Mouse (Mus musculus): ENCODE measurements at regions not wholly inside any gene's neighbourhood (a gene's known extent, or its start where the extent isn't known, plus 50 kb on each side); places are given as distances from the start of the nearest gene placed in this dataset.

- ATAC-seq (replicated peaks; ENCODE audit: low FRiP score), result no peak
- Histone ChIP-seq H3K4me1 (no peaks in the 10 kb centered on the region), H3K4me3 (replicated peaks) (no peak overlapping the region), H3K9ac (no peak overlapping the region), H3K27me3 (no peaks in the 10 kb centered on the region), H3K36me3 (no peaks in the 10 kb centered on the region), H3K4me2 (no peak overlapping the region), H3K27ac (no peak overlapping the region), H3K9me3 (replicated peaks) (no peaks in the 10 kb centered on the region)
- 97% methylated on average over 2 of the region's 2 CpGs for WGBS
Measured at GRCm38 (mm10) chr5:91892338-91892737, 70.5 kb downstream of the Rchy1 start.

- ATAC-seq (replicated peaks; ENCODE audit: low FRiP score), result no peak
- no peak overlapping the region for H3K27ac ChIP-seq
Measured at GRCm38 (mm10) chr5:91881771-91882170, 81.1 kb downstream of the Rchy1 start.

GRCm38 (mm10) chr5:91880231-91880630, 82.6 kb downstream of the Rchy1 start:
- Histone ChIP-seq H3K4me3 (replicated peaks) (no peak overlapping the region), H3K4me2 (no peak overlapping the region), H3K4me1 (no peaks in the 10 kb centered on the region), H3K9ac (no peak overlapping the region), H3K9me3 (replicated peaks) (no peaks in the 10 kb centered on the region), H3K27me3 (no peaks in the 10 kb centered on the region), H3K27ac (no peak overlapping the region), H3K36me3 (no peaks in the 10 kb centered on the region)
- 90% methylated on average over 3 of the region's 3 CpGs for WGBS
- no peak for ATAC-seq (replicated peaks; ENCODE audit: low FRiP score)

More at GRCm38 (mm10) chr5:91881771-91882170, 81.1 kb downstream of the Rchy1 start:
- H3K9me3 ChIP-seq (replicated peaks), result no peaks in the 10 kb centered on the region
- no peaks in the 10 kb centered on the region for H3K4me1 ChIP-seq
- WGBS, result 77% methylated on average over 1 of the region's 1 CpGs
- no peaks in the 10 kb centered on the region for H3K36me3 ChIP-seq
- H3K4me2 ChIP-seq, result no peak overlapping the region
- no peak overlapping the region for H3K4me3 ChIP-seq (replicated peaks)
- no peaks in the 10 kb centered on the region for H3K27me3 ChIP-seq
- H3K9ac ChIP-seq, result no peak overlapping the region

- H3K4me2 ChIP-seq, result no peak overlapping the region
- H3K9ac ChIP-seq, result no peak overlapping the region
- no peaks in the 10 kb centered on the region for H3K27me3 ChIP-seq
- no peaks in the 10 kb centered on the region for H3K4me1 ChIP-seq
- H3K9me3 ChIP-seq (replicated peaks), result no peaks in the 10 kb centered on the region
- 83% methylated on average over 11 of the region's 11 CpGs for WGBS
- no peak overlapping the region for H3K27ac ChIP-seq
- H3K4me3 ChIP-seq (replicated peaks), result no peak overlapping the region
- ATAC-seq (replicated peaks; ENCODE audit: low FRiP score), result no peak
- H3K36me3 ChIP-seq, result no peaks in the 10 kb centered on the region
Measured at GRCm38 (mm10) chr5:91878627-91879026, 84.2 kb downstream of the Rchy1 start.

- WGBS, result 75% methylated on average over 2 of the region's 2 CpGs
- no peak overlapping the region for H3K4me3 ChIP-seq (replicated peaks)
- H3K9me3 ChIP-seq (replicated peaks), result no peaks in the 10 kb centered on the region
- no peak overlapping the region for H3K27ac ChIP-seq
- ATAC-seq (replicated peaks; ENCODE audit: low FRiP score), result no peak
- no peaks in the 10 kb centered on the region for H3K36me3 ChIP-seq
- no peaks in the 10 kb centered on the region for H3K4me1 ChIP-seq
- no peak overlapping the region for H3K9ac ChIP-seq
- H3K27me3 ChIP-seq, result no peaks in the 10 kb centered on the region
- no peak overlapping the region for H3K4me2 ChIP-seq
Measured at GRCm38 (mm10) chr5:91876682-91877031, 86.2 kb downstream of the Rchy1 start.

GRCm38 (mm10) chr5:91875875-91876681, 86.8 kb downstream of the Rchy1 start:
- Histone ChIP-seq H3K4me1 (no peaks in the 10 kb centered on the region), H3K9me3 (replicated peaks) (no peaks in the 10 kb centered on the region), H3K9ac (no peak overlapping the region), H3K27ac (no peak overlapping the region), H3K4me2 (no peak overlapping the region), H3K36me3 (no peaks in the 10 kb centered on the region), H3K27me3 (no peaks in the 10 kb centered on the region), H3K4me3 (replicated peaks) (no peak overlapping the region)
- no peak for ATAC-seq (replicated peaks; ENCODE audit: low FRiP score)
- 72% methylated on average over 10 of the region's 10 CpGs for WGBS

- H3K4me1 ChIP-seq, result no peaks in the 10 kb centered on the region
- H3K4me3 ChIP-seq (replicated peaks), result no peak overlapping the region
- no peaks in the 10 kb centered on the region for H3K36me3 ChIP-seq
- no peak overlapping the region for H3K27ac ChIP-seq
- H3K9me3 ChIP-seq (replicated peaks), result no peaks in the 10 kb centered on the region
- no peak overlapping the region for H3K9ac ChIP-seq
- WGBS, result 72% methylated on average over 1 of the region's 1 CpGs
- no peak for ATAC-seq (replicated peaks; ENCODE audit: low FRiP score)
- no peaks in the 10 kb centered on the region for H3K27me3 ChIP-seq
- H3K4me2 ChIP-seq, result no peak overlapping the region
Measured at GRCm38 (mm10) chr5:91872816-91873215, 90.1 kb downstream of the Rchy1 start.

GRCm38 (mm10) chr5:91869791-91870190, 93.1 kb downstream of the Rchy1 start:
- H3K9ac ChIP-seq, result no peak overlapping the region
- WGBS, result 94% methylated on average over 6 of the region's 6 CpGs
- H3K4me1 ChIP-seq, result no peaks in the 10 kb centered on the region
- ATAC-seq (replicated peaks; ENCODE audit: low FRiP score), result no peak
- no peak overlapping the region for H3K27ac ChIP-seq
- H3K36me3 ChIP-seq, result no peaks in the 10 kb centered on the region
- no peak overlapping the region for H3K4me2 ChIP-seq
- H3K27me3 ChIP-seq, result no peaks in the 10 kb centered on the region
- no peak overlapping the region for H3K4me3 ChIP-seq (replicated peaks)
- no peaks in the 10 kb centered on the region for H3K9me3 ChIP-seq (replicated peaks)

GRCm38 (mm10) chr5:91866184-91866583, 96.7 kb downstream of the Rchy1 start:
- Histone ChIP-seq H3K4me2 (no peak overlapping the region), H3K27me3 (no peaks in the 10 kb centered on the region), H3K9me3 (replicated peaks) (no peaks in the 10 kb centered on the region), H3K4me1 (no peaks in the 10 kb centered on the region), H3K4me3 (replicated peaks) (no peak overlapping the region), H3K9ac (no peak overlapping the region), H3K27ac (no peak overlapping the region), H3K36me3 (no peaks in the 10 kb centered on the region)
- WGBS, result 94% methylated on average over 3 of the region's 3 CpGs
- no peak for ATAC-seq (replicated peaks; ENCODE audit: low FRiP score)

- 82% methylated on average over 3 of the region's 3 CpGs for WGBS
- Histone ChIP-seq H3K4me1 (no peaks in the 10 kb centered on the region), H3K36me3 (no peaks in the 10 kb centered on the region), H3K4me3 (replicated peaks) (no peak overlapping the region), H3K27ac (no peak overlapping the region), H3K27me3 (no peaks in the 10 kb centered on the region), H3K9ac (no peak overlapping the region), H3K9me3 (replicated peaks) (no peaks in the 10 kb centered on the region), H3K4me2 (no peak overlapping the region)
- no peak for ATAC-seq (replicated peaks; ENCODE audit: low FRiP score)
Measured at GRCm38 (mm10) chr5:91865365-91865764, 97.5 kb downstream of the Rchy1 start.

GRCm38 (mm10) chr5:91862843-91863242, 100.0 kb downstream of the Rchy1 start:
- no peaks in the 10 kb centered on the region for H3K27me3 ChIP-seq
- ATAC-seq (replicated peaks; ENCODE audit: low FRiP score), result no peak
- no peak overlapping the region for H3K9ac ChIP-seq
- 94% methylated on average over 3 of the region's 3 CpGs for WGBS
- no peak overlapping the region for H3K4me3 ChIP-seq (replicated peaks)
- no peaks in the 10 kb centered on the region for H3K9me3 ChIP-seq (replicated peaks)
- H3K36me3 ChIP-seq, result no peaks in the 10 kb centered on the region
- H3K27ac ChIP-seq, result no peak overlapping the region
- no peak overlapping the region for H3K4me2 ChIP-seq
- no peaks in the 10 kb centered on the region for H3K4me1 ChIP-seq

- 86% methylated on average over 3 of the region's 3 CpGs for WGBS
Measured at GRCm38 (mm10) chr5:91862243-91862642, 100.6 kb downstream of the Rchy1 start.

More at GRCm38 (mm10) chr5:91862243-91862642, 100.6 kb downstream of the Rchy1 start:
- Histone ChIP-seq H3K36me3 (no peaks in the 10 kb centered on the region), H3K4me1 (no peaks in the 10 kb centered on the region), H3K4me3 (replicated peaks) (no peak overlapping the region), H3K4me2 (no peak overlapping the region), H3K27ac (no peak overlapping the region), H3K9me3 (replicated peaks) (no peaks in the 10 kb centered on the region), H3K9ac (no peak overlapping the region), H3K27me3 (no peaks in the 10 kb centered on the region)
- no peak for ATAC-seq (replicated peaks; ENCODE audit: low FRiP score)

Measured in kidney, embryonic 15.5 days (tissue).